Mouse (Mus musculus): ENCODE measurements around the gene Ccdc36. TPM values are rescaled to one million over a fixed set of nuclear protein-coding genes. Genes with fewer than 3 reads are reported as not detected.

The Ccdc36 gene
- total RNA-seq (2014; fragmentation: Nextera tagmentation) (not detected in 2 replicates), total RNA-seq (2017) (not detected in 2 replicates)

DNA sequence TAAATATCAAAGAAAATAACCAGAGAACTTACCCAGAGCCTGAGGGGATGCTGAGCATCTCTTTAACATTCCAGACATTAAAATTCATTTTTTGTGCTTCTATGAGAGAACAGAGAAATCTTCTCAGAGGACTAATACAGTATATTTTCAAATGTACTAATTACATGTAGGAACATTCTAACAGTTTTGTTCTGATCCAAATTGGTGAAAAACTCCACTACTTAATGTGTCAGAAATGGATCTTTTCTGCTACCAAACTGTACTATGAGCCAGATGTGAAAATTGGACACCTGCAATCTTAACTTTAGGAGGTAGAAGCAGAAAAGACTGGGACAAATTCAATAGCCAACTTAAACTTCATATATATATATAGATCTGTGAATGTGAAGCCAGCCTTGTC, at the start of gene Ccdc36:
Ccdc36 (minus strand) TSS at position 101 of the 400 bp plus-strand sequence.
- no peak for ATAC-seq (replicated peaks; ENCODE audit: low FRiP score, low TSS enrichment, poor library complexity, severe bottlenecking)

- ATAC-seq (replicated peaks; ENCODE audit: low FRiP score, low TSS enrichment, poor library complexity, severe bottlenecking) = no peak
Observed at GRCm38 (mm10) chr9:108474528-108474927, 46.2 kb upstream of the Ccdc36 start.

DNA sequence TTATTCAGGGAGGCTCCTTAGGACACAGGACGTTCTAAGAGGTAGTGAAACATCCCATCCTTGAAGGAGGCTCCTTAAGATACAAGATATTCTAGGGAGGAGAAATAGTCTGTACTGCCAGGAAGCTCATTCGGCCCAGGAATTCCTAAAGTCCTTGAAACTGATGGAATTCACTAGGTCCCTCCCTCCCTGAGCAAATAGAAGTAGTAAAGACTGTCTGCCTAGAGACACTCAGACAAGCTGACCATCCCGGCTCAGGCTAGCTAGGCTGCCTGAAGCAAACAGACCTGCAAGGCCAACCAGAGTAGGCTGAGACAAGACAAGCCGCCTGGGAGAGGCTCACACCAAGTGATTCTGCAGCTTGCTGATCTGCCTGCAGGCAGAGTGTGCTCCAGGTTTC, 41.6 kb upstream of the Ccdc36 start:
- ATAC-seq (replicated peaks; ENCODE audit: low FRiP score, low TSS enrichment, poor library complexity, severe bottlenecking) = no peak

GRCm38 (mm10) chr9:108469430-108469829, 41.1 kb upstream of the Ccdc36 start:
- no peak for ATAC-seq (replicated peaks; ENCODE audit: low FRiP score, low TSS enrichment, poor library complexity, severe bottlenecking)

- ATAC-seq (replicated peaks; ENCODE audit: low FRiP score, low TSS enrichment, poor library complexity, severe bottlenecking) = no peak
Observed at GRCm38 (mm10) chr9:108466219-108466618, 37.9 kb upstream of the Ccdc36 start.

DNA sequence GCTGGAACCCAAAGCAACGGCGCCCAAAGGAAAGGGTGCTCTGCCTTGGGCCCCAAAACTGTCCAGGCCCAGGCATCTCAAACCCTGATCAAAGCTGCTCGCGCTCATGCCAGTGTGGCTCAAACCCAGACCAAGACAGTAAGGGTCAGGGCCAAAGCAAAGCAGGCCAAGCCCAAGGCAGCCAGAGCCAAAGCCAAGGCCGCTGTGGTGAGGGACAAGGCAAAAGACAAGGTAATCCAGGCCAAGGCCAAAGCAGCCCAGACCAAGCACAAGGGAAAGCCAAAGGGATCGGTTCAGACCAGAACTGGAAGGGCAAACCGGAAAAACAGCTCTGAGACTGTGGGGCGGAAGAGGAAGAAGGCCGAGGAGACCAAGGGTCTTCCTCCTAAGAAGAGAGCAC, 35.4 kb upstream of the Ccdc36 start:
- ATAC-seq (replicated peaks; ENCODE audit: low FRiP score, low TSS enrichment, poor library complexity, severe bottlenecking) = no peak

- no peak for ATAC-seq (replicated peaks; ENCODE audit: low FRiP score, low TSS enrichment, poor library complexity, severe bottlenecking)
Observed at GRCm38 (mm10) chr9:108462192-108462591, 33.9 kb upstream of the Ccdc36 start.

DNA sequence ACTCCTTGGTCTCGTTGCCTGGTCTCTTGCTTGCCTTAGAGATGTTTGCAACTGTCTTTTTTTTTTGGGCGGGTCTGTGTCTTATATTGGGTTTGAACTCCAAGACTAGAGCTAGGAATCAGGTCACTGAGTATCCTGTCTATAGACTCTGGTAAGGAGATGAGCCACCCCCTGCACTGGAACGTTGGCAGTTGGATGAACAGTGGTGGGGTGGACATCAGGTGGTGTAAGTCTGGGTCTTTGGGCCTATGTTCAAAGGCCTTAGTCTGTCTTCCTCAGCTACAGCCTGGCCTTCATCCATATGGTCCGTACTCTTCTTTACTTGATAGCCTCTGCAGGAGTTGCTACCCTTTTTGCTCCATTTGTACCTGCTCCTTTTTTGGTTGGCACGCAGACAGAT, 33.4 kb upstream of the Ccdc36 start:
- ATAC-seq (replicated peaks; ENCODE audit: low FRiP score, low TSS enrichment, poor library complexity, severe bottlenecking) = no peak

DNA sequence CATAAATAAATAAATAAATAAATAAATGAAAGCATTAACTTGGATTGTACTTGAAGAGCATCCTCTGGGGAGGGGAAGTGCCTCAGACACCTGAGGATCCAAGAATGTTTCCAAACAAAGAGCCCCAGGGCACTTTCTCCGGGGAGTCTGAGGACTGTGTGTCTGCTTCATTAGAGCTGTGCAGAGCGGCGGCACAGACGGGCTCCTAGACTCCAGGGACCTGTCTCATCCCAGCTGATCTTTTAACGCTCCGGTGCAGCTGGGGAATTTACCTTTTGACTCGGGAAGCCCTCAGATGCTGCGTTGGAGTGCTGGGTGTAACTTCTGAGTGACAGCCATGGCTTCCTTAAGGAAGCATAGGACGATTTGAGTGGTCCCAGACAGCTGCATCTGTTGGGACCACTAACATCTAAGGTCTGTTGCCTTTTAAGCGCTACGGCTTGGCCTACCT, 32.9 kb upstream of the Ccdc36 start, which contains the start of gene Klhdc8b:
Klhdc8b (minus strand) TSS at position 401 of the 451 bp plus-strand sequence.
- no peak for ATAC-seq (replicated peaks; ENCODE audit: low FRiP score, low TSS enrichment, poor library complexity, severe bottlenecking)

GRCm38 (mm10) chr9:108460319-108461178, 32.3 kb upstream of the Ccdc36 start, which contains the start of gene Ccdc71:
Gene Ccdc71, plus strand, starts transcription at chr9:108460527.
- peak; percentile 78 for ATAC-seq (replicated peaks; ENCODE audit: low FRiP score, low TSS enrichment, poor library complexity, severe bottlenecking)

GRCm38 (mm10) chr9:108459939-108460318, 31.6 kb upstream of the Ccdc36 start:
- ATAC-seq (replicated peaks; ENCODE audit: low FRiP score, low TSS enrichment, poor library complexity, severe bottlenecking) = peak; percentile 10; the same call in 1 of the 2 replicates

GRCm38 (mm10) chr9:108456953-108457352, 28.7 kb upstream of the Ccdc36 start:
- ATAC-seq (replicated peaks; ENCODE audit: low FRiP score, low TSS enrichment, poor library complexity, severe bottlenecking) = no peak

DNA sequence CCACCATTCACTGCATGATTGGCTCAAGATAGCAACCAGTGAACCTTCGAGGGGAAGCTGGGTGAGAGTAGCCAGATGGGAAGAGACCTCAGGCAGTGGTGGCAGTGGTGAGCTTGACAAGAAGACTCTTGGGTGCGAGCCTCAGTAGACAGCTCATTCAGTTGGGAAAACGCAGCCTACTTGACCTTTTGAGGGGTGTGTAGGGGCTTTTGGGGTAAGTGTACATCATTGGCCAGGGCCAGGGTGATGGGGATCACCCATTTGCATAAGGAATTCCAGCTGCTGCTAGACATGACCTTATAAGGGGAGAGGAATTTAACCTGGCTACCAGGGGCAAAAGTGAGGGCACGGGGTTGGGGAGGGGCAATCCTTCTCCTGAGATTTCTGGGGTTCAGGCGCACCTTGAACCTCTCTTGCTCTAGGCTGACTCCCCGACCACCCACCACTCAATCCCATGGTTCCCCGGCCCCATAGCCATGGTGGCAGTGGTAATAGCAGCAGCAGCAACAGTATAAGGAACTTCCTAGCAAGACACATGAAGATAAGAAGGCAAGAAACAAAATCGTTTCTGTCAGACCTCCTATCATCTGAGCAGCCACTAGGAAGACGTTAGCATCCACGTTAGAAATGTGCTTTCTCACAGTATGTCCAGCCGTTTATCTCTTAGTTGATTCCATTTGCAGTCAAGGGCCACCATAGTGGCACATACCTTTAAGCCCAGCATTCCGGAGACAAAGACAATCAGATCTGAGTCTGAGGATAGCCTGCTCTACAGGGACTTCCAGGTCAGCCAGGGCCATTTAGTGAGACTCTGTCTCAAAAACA, 27.7 kb upstream of the Ccdc36 start:
- no peak for ATAC-seq (replicated peaks; ENCODE audit: low FRiP score, low TSS enrichment, poor library complexity, severe bottlenecking)

DNA sequence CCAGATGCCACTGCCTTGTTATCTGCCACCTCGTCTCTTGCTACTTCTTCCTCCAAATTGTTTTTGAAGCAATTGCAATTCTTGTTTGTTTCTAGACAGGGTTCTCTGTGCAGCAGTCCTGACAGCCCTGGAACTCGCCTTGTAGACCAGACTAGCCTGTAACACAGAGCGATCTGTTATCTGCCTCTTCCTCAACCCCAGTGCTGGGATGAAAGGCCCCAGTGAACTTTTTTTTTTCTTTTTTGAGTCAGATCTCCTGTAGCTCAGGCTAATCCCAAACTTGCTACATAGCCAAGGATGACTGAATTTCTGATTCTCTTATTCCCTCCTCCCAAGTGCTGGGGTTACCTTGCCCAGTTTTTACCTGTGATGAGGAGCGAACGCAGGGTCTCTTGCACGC, 26.1 kb upstream of the Ccdc36 start:
- no peak for ATAC-seq (replicated peaks; ENCODE audit: low FRiP score, low TSS enrichment, poor library complexity, severe bottlenecking)

DNA sequence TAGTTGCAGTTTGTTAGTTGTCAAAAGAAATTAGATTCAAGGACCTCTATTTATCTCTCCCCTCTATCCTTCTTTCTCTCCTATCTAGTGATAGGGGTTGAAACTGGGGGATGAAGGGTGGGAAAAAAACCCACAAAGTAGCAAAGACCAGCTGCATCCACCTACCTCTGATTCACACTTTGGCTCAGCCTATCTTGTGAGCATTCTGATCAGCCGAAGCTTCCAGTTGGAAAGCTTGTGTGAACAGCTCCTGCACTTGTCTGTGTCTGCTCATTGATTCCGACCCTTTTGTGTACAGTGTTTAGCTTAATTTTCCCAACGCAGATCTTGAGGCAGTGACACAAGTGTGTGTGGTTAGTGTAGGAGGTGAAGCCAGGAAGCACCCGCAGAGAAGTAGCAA, 25.2 kb upstream of the Ccdc36 start:
- ATAC-seq (replicated peaks; ENCODE audit: low FRiP score, low TSS enrichment, poor library complexity, severe bottlenecking) = no peak

DNA sequence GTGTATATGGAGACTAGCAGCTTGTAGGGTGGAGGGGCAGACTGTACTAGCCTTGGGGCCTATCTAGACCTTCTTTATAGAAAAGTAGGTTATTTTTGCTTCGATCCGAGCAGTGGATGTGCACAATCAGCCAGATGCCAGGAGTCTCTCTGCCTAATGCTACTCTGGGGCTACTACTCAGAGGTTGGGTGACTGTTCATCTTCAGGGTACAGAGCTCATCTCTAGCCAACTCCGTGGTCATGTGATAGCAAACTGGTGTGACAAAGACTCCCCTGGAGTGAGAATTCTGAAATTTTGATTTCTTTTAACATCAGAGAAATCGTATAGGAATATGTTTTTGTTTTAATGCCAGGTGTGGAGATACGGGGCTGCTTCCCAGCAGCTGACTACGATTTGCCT, 24.6 kb upstream of the Ccdc36 start:
- ATAC-seq (replicated peaks; ENCODE audit: low FRiP score, low TSS enrichment, poor library complexity, severe bottlenecking) = peak; percentile 6; the same call in 1 of the 2 replicates

- ATAC-seq (replicated peaks; ENCODE audit: low FRiP score, low TSS enrichment, poor library complexity, severe bottlenecking) = peak; percentile 67
Observed at GRCm38 (mm10) chr9:108452291-108452906, 24.1 kb upstream of the Ccdc36 start.

DNA sequence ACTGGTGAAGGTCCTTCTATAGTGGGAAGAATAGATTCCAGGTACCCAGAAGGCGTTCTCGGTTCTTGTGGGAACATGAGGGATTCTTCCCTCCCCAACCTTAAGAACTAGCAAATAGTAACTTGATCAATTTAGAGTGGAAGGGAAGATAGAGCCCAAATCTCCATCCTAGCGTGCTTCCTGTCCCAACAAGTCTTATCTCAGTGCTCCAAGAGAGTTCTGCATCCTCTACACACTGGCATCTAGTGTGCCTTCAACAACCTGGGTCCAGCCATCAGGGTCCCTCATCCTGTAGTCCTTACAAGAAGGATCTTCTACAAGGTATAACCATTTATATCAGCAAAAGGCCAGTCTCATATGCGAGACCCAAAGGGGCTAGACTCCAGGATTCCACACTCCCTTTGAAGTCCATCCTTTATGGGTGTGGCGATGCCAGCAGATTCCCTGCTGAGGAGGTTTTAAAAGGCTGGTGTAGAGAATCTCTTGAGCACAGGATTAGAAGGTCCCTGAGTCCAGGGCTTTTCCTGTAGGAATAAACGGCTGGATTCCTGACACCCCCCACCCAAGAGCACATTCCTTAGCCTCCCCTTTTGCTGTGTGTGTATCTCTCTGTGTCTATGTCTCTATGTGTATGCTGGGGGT, 23.4 kb upstream of the Ccdc36 start:
- no peak for ATAC-seq (replicated peaks; ENCODE audit: low FRiP score, low TSS enrichment, poor library complexity, severe bottlenecking)

DNA sequence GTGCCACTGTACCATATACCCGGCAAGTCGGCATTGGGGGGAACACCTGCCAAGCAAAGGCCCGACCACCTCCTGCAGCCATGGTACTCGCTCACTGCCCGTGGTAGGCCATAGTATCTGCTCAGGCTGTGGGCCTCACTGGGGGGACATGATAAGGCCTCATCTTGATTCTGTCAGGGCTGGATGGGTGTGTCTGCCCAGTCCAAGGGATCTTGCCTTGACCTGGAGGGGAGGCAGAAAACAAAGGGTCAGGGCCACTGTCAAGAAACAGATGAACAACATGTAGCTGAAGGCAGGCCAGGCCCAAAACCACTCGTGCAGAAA, 22.8 kb upstream of the Ccdc36 start:
- ATAC-seq (replicated peaks; ENCODE audit: low FRiP score, low TSS enrichment, poor library complexity, severe bottlenecking) = peak; percentile 15; the same call in 1 of the 2 replicates

Measured in megakaryocyte-erythroid progenitor cell, adult 5-6 weeks (primary cell).